Mouse (Mus musculus): Measurements from ENCODE around the gene Gm37240.

GRCm38 (mm10) chr3:85773425-85773824 lies 113.9 kb downstream of the Gm37240 start:
- no peak for TF ChIP-seq EP300 (IDR thresholded peaks at IDR 0.05; ENCODE audit: insufficient read depth, low read depth, low read length)
- TF ChIP-seq CTCF (IDR thresholded peaks at IDR 0.05; ENCODE audit: low read depth, low read length): no peak
- TF ChIP-seq POLR2A (IDR thresholded peaks at IDR 0.05; ENCODE audit: insufficient read depth, low read length): no peak

Data from ES-Bruce4 (cell line).